Comparison of ENCODE assay signal across 9 mouse cellular contexts in genomic region chr7:80372667-80373066, GRCm38 (mm10).
"Had no signal": no experiment of that assay in that cellular context is flagged by ENCODE, and none has a peak within 500 bp of the region (broad histone marks: within the 10 kb centered on the region; RNA-seq: fewer than 3 reads in every experiment).

No protein-coding gene starts in this region.

- DNase-seq: kidney, adult 11 months; kidney, adult 8-10 months; kidney, postnatal 10 days; kidney, postnatal 36 days; layer of hippocampus, postnatal 36 days; left cerebral cortex, postnatal 4 days; lung, adult 18-20 months; lung, postnatal 10 days; lung, postnatal 36 days had no signal
